Mouse (Mus musculus): Measurements from ENCODE around the gene Fam98a. TPM values are rescaled to one million over a fixed set of nuclear protein-coding genes. Genes with fewer than 3 reads are reported as not detected.

Gene Fam98a
- polyA plus RNA-seq (2016; fragmentation: Nextera tagmentation; extraction: Ambion mirVana) = 29.1 and 32.2 TPM in 2 replicates

- Histone ChIP-seq H3K9me3 (replicated peaks) (no peaks in the 10 kb centered on the region), H3K4me1 (replicated peaks) (peaks cover 14% of the 10 kb centered on the region), H3K36me3 (peaks cover 10% of the 10 kb centered on the region), H3K27me3 (replicated peaks) (no peaks in the 10 kb centered on the region), H3K4me2 (peak within 1 kb of the TSS; percentile 78), H3K9ac (peak within 1 kb of the TSS; percentile 93), H3K27ac (ENCODE audit: poor library complexity, severe bottlenecking) (peak within 1 kb of the TSS; percentile 69), H3K4me3 (peak within 1 kb of the TSS; percentile 96)
- ATAC-seq (ENCODE audit: insufficient number of reproducible peaks, low FRiP score) = peak; percentile 99
- WGBS = under 1% methylated on average over 56 of the region's 56 CpGs
These were observed at the start of gene Fam98a for GRCm38 (mm10) chr17:75551512-75552400. TSS of gene Fam98a (minus strand) at chr17:75551946.

- Histone ChIP-seq H3K4me2 (no peak overlapping the region), H3K27me3 (replicated peaks) (no peaks in the 10 kb centered on the region), H3K36me3 (no peaks in the 10 kb centered on the region), H3K9me3 (replicated peaks) (0 out of 2 replicates have a peak, but pooled peaks cover 3% of the 10 kb centered on the region), H3K4me1 (replicated peaks) (no peaks in the 10 kb centered on the region), H3K27ac (ENCODE audit: poor library complexity, severe bottlenecking) (no peak overlapping the region), H3K9ac (no peak overlapping the region), H3K4me3 (no peak overlapping the region)
- no peak for ATAC-seq (ENCODE audit: insufficient number of reproducible peaks, low FRiP score)
- 69% methylated on average over 3 of the region's 3 CpGs for WGBS
These were observed 46.9 kb upstream of the Fam98a start for GRCm38 (mm10) chr17:75598652-75599051.

DNA sequence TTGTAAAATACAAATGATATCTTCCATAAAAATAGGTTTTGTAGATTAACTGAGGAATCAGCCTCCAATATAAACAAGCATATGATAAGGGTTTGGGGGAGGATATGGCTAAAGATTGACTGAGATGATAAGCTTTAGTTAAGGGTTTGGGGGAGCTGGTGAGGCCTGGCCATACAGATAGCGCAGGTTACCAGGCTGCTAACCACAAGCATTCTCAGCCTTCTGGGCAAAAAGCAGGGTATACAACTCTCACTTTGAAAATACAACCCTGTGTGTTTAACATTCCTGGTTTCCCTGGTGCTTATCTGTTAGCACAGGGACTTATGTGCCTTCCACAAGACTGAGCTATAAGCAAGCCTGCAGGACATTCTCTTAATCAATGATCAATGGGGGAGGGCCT, 31.0 kb upstream of the Fam98a start:
- no peak for ATAC-seq (ENCODE audit: insufficient number of reproducible peaks, low FRiP score)
- Histone ChIP-seq H3K27me3 (replicated peaks) (no peaks in the 10 kb centered on the region), H3K4me3 (no peak overlapping the region), H3K9me3 (replicated peaks) (no peaks in the 10 kb centered on the region; the same call in 1 of the 2 replicates), H3K4me1 (replicated peaks) (no peaks in the 10 kb centered on the region), H3K9ac (no peak overlapping the region), H3K36me3 (no peaks in the 10 kb centered on the region), H3K27ac (ENCODE audit: poor library complexity, severe bottlenecking) (no peak overlapping the region), H3K4me2 (no peak overlapping the region)
- 88% methylated on average over 1 of the region's 1 CpGs for WGBS

- Histone ChIP-seq H3K4me1 (replicated peaks) (no peaks in the 10 kb centered on the region), H3K4me3 (no peak overlapping the region), H3K9ac (no peak overlapping the region), H3K4me2 (no peak overlapping the region), H3K27ac (ENCODE audit: poor library complexity, severe bottlenecking) (no peak overlapping the region), H3K36me3 (no peaks in the 10 kb centered on the region), H3K9me3 (replicated peaks) (no peaks in the 10 kb centered on the region), H3K27me3 (replicated peaks) (no peaks in the 10 kb centered on the region)
- WGBS = 38% methylated on average over 7 of the region's 7 CpGs
- ATAC-seq (ENCODE audit: insufficient number of reproducible peaks, low FRiP score) = no peak
These were observed 23.9 kb upstream of the Fam98a start for GRCm38 (mm10) chr17:75575608-75576007.

DNA sequence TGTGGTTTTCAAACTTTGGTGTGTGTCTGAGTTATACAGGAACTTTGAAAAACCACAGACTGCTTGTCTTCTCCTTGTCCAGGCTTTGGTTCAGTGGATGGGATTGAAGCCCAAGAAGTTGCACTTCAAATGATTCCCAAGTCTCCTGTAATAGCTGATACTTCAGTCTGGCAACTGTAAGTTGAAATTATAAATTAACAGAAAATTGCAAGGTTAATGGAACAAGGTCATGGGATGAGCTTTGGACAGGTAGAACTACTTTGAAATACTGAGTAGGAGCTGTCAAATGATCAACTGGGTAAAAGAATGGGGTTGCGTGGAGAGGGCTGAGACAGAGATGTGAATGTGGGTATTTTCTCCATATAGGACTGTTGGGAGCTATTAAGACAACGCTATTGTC, 6.3 kb upstream of the Fam98a start:
- H3K4me1 ChIP-seq (replicated peaks) = no peaks in the 10 kb centered on the region
- H3K27me3 ChIP-seq (replicated peaks) = no peaks in the 10 kb centered on the region
- whole genome bisulfite sequencing = 89% methylated on average over 2 of the region's 2 CpGs
- ATAC-seq (ENCODE audit: insufficient number of reproducible peaks, low FRiP score) = no peak
- no peaks in the 10 kb centered on the region for H3K36me3 ChIP-seq
- no peak overlapping the region for H3K27ac ChIP-seq (ENCODE audit: poor library complexity, severe bottlenecking)
- no peak overlapping the region for H3K4me3 ChIP-seq
- H3K4me2 ChIP-seq = no peak overlapping the region
- no peak overlapping the region for H3K9ac ChIP-seq
- H3K9me3 ChIP-seq (replicated peaks) = peaks cover 6% of the 10 kb centered on the region

DNA sequence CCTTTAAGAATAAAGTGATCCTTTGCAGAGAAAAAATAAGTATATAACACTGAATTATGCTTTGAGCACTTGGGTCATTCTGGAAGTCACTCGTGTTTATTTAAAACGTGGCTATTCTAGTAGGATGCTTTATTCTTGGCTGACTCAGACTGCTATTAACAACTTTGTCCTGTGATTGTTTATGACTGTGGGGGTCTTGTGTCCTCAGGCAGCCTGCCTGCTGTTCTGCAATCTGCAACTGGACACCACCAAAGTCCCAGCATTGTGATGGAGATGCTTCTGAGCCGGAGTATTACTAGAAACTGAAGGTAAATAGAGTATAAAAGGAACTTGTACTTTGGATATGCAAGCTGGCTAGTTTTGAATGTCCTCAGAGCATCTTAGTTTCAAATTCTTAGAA, 5.3 kb upstream of the Fam98a start:
- WGBS = 62% methylated on average over 3 of the region's 3 CpGs
- no peak overlapping the region for H3K4me3 ChIP-seq
- H3K4me2 ChIP-seq = no peak overlapping the region
- no peak overlapping the region for H3K27ac ChIP-seq (ENCODE audit: poor library complexity, severe bottlenecking)
- H3K27me3 ChIP-seq (replicated peaks) = no peaks in the 10 kb centered on the region
- no peaks in the 10 kb centered on the region for H3K36me3 ChIP-seq
- no peak for ATAC-seq (ENCODE audit: insufficient number of reproducible peaks, low FRiP score)
- H3K9ac ChIP-seq = no peak overlapping the region
- peaks cover 5% of the 10 kb centered on the region for H3K9me3 ChIP-seq (replicated peaks)
- H3K4me1 ChIP-seq (replicated peaks) = no peaks in the 10 kb centered on the region

DNA sequence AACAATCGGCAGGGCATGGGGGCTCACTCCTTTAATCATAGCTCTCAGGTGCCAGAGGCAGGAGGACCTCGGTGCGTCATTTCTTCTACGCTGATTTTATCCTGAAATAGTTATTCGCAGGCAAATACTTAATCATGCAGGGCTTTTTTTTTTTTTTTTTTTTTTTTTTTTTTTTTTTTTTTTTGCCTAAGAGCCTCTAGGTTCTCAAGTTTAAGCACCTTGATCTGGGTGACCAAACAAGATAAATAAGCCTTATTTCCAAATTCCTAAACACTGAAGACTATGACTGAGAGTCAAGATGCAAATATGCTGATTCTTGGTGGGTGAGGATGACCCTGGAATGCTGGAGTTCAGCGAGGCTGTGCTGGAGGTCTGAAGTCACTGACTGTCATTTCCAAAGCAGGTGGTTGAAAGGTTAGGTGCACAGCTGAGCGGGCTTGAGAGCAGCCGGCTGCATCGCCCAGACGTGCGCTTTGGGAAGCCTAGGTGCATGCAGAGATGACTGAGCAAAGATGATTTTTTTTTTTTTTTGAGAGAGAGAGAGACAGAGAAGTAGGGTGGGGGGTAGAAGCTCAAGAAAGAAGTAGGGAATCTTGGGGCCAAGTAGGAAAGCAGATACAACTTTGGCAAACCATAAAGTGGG, 854 bp downstream of the Fam98a start:
- H3K36me3 ChIP-seq = peaks cover 17% of the 10 kb centered on the region
- H3K4me1 ChIP-seq (replicated peaks) = peaks cover 14% of the 10 kb centered on the region
- ATAC-seq (ENCODE audit: insufficient number of reproducible peaks, low FRiP score) = no peak
- peak overlapping the region; percentile 93 for H3K9ac ChIP-seq
- no peaks in the 10 kb centered on the region for H3K9me3 ChIP-seq (replicated peaks)
- no peaks in the 10 kb centered on the region for H3K27me3 ChIP-seq (replicated peaks)
- 37% methylated on average over 11 of the region's 11 CpGs for WGBS
- peak overlapping the region; percentile 78 for H3K4me2 ChIP-seq
- H3K4me3 ChIP-seq = peak overlapping the region; percentile 96
- no peak overlapping the region for H3K27ac ChIP-seq (ENCODE audit: poor library complexity, severe bottlenecking)

DNA sequence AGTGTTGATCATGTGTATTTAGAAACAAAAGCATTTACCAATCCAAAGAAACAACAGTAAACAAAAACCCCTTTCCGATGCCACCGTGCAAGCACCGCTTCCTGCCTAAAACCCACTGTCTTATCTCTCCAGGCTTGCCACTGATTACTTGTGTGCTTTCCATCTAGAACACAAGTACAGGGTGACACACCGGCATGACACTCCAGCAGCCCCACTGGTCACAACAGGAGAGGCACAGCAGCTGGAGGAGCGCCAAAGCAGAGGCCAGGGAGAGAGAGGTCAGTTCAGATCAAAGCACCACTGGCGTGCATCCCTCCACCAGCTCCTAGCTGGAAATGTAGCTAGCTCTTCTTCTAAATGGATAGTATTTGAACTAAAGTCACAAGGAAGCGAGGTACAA, 7.5 kb downstream of the Fam98a start:
- Histone ChIP-seq H3K9me3 (replicated peaks) (no peaks in the 10 kb centered on the region), H3K27ac (ENCODE audit: poor library complexity, severe bottlenecking) (no peak overlapping the region), H3K4me1 (replicated peaks) (peaks cover 20% of the 10 kb centered on the region), H3K4me3 (no peak overlapping the region), H3K4me2 (peak overlapping the region; percentile 12; the same call in 1 of the 2 replicates), H3K27me3 (replicated peaks) (no peaks in the 10 kb centered on the region), H3K36me3 (peaks cover 33% of the 10 kb centered on the region), H3K9ac (no peak overlapping the region)
- WGBS = 24% methylated on average over 7 of the region's 7 CpGs
- ATAC-seq (ENCODE audit: insufficient number of reproducible peaks, low FRiP score) = no peak

DNA sequence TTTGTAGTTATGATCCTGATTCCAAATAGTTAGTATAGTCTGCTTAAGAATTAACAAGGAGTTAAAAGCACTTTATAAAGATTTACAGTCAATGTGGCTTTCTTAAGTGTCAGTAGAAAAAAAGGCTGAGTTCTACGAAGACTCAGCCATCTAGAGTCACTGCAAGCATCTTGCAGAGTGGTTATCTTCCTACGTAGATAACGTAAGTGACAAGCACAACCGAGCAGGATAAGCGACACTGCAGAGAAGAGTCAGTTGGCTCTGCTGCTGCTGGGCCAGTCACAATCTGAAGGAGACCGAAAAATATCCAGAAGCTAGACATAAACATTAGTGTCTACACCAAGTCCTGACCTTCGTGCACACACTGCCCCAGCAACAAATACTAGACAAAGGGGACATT, 8.3 kb downstream of the Fam98a start:
- Histone ChIP-seq H3K4me1 (replicated peaks) (peaks cover 20% of the 10 kb centered on the region), H3K4me2 (no peak overlapping the region), H3K27me3 (replicated peaks) (no peaks in the 10 kb centered on the region), H3K4me3 (no peak overlapping the region), H3K9me3 (replicated peaks) (no peaks in the 10 kb centered on the region), H3K36me3 (peaks cover 39% of the 10 kb centered on the region), H3K9ac (no peak overlapping the region), H3K27ac (ENCODE audit: poor library complexity, severe bottlenecking) (no peak overlapping the region)
- no peak for ATAC-seq (ENCODE audit: insufficient number of reproducible peaks, low FRiP score)
- WGBS = 29% methylated on average over 7 of the region's 7 CpGs

GRCm38 (mm10) chr17:75539841-75540240, 11.9 kb downstream of the Fam98a start:
- Histone ChIP-seq H3K4me2 (no peak overlapping the region), H3K9me3 (replicated peaks) (no peaks in the 10 kb centered on the region), H3K4me3 (no peak overlapping the region), H3K9ac (no peak overlapping the region), H3K36me3 (peaks cover 41% of the 10 kb centered on the region), H3K27ac (ENCODE audit: poor library complexity, severe bottlenecking) (no peak overlapping the region), H3K27me3 (replicated peaks) (no peaks in the 10 kb centered on the region), H3K4me1 (replicated peaks) (peaks cover 11% of the 10 kb centered on the region)
- no peak for ATAC-seq (ENCODE audit: insufficient number of reproducible peaks, low FRiP score)
- WGBS = 67% methylated on average over 5 of the region's 5 CpGs

DNA sequence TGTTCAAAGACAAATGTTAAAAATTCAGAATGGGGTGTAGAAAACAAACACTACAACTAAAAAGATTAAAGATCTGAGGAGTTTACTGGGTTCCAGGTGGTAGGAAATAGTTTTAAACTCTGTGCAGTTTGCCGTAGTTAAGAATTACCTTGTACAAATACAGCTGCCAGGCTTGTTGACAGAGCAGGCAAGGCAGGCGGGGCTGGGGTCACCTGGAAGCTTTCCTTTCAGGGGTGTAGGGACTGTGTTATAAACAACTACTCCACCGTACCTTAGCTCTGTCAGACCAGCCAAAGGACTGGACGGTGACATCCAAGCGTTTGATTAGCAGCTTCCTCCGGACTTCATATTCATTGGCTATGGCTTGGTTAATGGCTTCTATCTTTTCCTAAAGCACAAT, 12.6 kb downstream of the Fam98a start:
- H3K4me2 ChIP-seq = no peak overlapping the region
- peaks cover 11% of the 10 kb centered on the region for H3K4me1 ChIP-seq (replicated peaks)
- H3K4me3 ChIP-seq = no peak overlapping the region
- no peaks in the 10 kb centered on the region for H3K9me3 ChIP-seq (replicated peaks)
- no peaks in the 10 kb centered on the region for H3K27me3 ChIP-seq (replicated peaks)
- WGBS = 87% methylated on average over 6 of the region's 6 CpGs
- no peak overlapping the region for H3K9ac ChIP-seq
- peaks cover 35% of the 10 kb centered on the region for H3K36me3 ChIP-seq
- no peak overlapping the region for H3K27ac ChIP-seq (ENCODE audit: poor library complexity, severe bottlenecking)
- ATAC-seq (ENCODE audit: insufficient number of reproducible peaks, low FRiP score) = no peak

Measured in heart, embryonic 12.5 days (tissue).